Mouse (Mus musculus): ENCODE measurements around the gene Pex16. TPM values are rescaled to one million over a fixed set of nuclear protein-coding genes. Genes with fewer than 3 reads are reported as not detected.

Pex16 gene
- 10 to 100 TPM; 17.0 to 19.5 (median 17.7) TPM for total RNA-seq (2022)

GRCm38 (mm10) chr2:92374514-92374913 lies at the start of gene Pex16, which contains the start of gene Large2:
TSS of gene Pex16 (plus strand) at chr2:92374676.
TSS of gene Large2 (minus strand) at chr2:92374869.
- no peak for DNase-seq (ENCODE audit: low spot score in 2 of 2)

DNA sequence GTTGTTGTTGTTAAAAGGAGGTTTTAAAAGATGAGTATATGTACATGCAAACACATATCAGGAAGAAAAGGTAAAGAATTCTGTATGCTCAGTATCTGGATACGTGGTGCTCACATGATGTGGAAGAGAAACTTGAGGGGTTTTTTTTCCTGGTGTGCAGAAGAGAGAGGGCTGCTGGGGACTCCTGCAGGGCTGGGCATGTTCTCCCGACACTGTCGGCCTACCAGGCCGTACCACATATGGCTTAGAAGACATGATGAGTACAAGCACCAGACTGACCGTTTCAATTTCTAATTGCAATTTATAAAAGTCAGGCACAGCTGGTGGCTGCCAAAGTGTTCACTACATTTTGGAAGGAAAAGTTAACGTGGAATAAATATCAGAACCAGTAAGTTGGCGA lies 48.8 kb upstream of the Pex16 start:
- no peak for DNase-seq (ENCODE audit: low spot score in 2 of 2)

GRCm38 (mm10) chr2:92326221-92326620 lies 48.3 kb upstream of the Pex16 start:
- DNase-seq (ENCODE audit: low spot score in 2 of 2): no peak

DNA sequence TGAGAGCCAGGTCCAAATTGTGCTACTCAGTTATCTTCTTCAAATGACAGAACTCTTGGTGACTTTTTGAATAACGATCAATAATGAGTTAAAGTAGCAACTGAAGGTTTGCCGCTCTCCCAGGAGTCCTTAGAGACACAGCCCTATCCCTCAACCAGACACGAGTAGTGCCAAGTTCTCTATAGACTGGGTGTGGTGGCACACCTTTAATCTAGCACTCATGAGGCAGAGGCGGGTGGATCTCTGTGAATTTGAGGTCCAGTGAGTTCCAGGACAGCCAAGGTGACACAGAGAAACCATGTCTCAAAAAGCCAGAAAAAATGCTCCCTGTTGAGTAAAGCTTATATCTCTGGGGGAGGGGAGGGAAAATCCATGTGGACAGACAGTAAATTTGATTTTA lies 46.9 kb upstream of the Pex16 start:
- DNase-seq (ENCODE audit: low spot score in 2 of 2): no peak

DNA sequence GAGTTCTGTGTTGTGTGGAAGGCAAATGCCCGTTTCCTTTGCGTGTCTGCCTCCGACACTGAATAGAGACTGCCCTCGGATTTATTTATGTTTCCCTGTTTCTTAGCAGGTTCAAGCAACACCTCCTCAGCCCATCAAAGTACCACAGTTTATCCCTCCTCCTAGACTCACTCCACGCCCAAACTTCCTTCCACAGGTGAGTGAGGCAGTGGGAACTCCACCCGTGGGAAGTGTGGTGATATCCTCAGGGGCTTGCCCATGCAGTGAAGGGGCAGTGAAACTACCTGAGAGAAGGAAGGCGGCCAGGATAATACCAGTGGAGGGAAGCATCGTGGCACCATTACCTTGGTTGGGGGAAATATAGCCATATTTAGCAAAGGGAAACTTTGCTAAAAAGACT lies 46.3 kb upstream of the Pex16 start:
- no peak for DNase-seq (ENCODE audit: low spot score in 2 of 2)

- DNase-seq (ENCODE audit: low spot score in 2 of 2): no peak
These were observed 43.6 kb upstream of the Pex16 start for GRCm38 (mm10) chr2:92330840-92331239.

GRCm38 (mm10) chr2:92331410-92331809 lies 43.1 kb upstream of the Pex16 start:
- no peak for DNase-seq (ENCODE audit: low spot score in 2 of 2)

DNA sequence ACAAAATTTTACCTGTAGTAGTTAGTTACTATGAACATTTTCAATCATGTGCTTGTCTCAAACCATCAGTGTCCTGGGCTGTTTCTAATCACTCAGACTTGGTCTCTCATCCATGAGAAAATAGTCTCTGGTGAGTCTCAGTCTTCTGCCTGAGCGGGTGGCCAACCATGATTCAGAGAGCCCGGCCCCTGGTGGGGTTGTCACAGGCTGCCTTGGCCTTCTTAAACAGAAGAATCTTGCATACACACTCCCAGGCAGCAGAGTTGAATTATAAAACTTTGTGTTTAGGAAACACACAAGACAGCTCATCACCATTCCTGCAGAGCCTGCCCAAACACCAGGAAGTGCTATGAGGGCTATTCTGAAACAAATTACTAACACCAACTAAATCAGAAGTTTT lies 42.6 kb upstream of the Pex16 start:
- no peak for DNase-seq (ENCODE audit: low spot score in 2 of 2)

DNA sequence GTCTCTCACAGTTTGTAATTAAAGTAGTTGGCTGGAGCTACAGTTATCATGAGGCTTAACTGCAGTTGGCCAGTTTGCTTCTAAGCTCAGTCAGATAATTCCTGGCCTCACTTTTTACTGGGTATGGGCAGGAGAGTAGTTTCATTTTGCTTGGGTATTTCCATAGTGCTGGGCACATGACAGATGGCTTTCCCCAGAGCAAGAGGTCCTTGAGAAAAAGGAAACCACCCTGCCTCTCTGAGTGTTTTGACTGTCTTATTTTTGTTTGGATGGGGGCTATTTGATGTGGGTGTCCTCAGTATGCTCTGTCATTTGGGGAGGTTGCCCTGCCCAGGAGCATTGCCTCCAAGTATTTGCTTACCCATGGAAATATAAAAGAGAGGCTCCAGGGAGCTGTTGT lies 32.1 kb upstream of the Pex16 start:
- no peak for DNase-seq (ENCODE audit: low spot score in 2 of 2)

DNA sequence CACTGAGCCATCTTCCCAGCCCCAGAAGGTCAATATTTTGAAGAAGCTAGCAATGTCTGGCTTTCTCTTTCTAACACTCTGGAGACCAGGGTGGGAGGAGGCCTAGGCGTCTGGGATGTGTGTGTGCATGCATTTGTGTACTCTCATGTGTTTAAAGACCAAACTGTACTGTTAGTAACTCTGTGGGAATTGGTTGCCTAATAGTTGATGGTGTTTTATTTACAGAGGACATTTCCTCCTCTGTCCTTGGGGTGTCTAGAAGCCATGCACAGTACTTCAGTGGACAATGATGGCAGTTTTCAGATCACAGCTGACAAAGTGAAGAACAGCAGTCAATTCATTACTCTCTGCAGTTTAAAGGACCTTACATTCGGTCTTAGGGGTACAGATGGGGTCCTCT lies 27.3 kb upstream of the Pex16 start:
- no peak for DNase-seq (ENCODE audit: low spot score in 2 of 2)

- DNase-seq (ENCODE audit: low spot score in 2 of 2): no peak
These were observed 24.7 kb upstream of the Pex16 start for GRCm38 (mm10) chr2:92349589-92350425.

- no peak for DNase-seq (ENCODE audit: low spot score in 2 of 2)
These were observed 23.8 kb upstream of the Pex16 start for GRCm38 (mm10) chr2:92350686-92351085.

GRCm38 (mm10) chr2:92353402-92353801 lies 21.1 kb upstream of the Pex16 start:
- no peak for DNase-seq (ENCODE audit: low spot score in 2 of 2)

- no peak for DNase-seq (ENCODE audit: low spot score in 2 of 2)
These were observed 20.3 kb upstream of the Pex16 start for GRCm38 (mm10) chr2:92354224-92354623.

DNA sequence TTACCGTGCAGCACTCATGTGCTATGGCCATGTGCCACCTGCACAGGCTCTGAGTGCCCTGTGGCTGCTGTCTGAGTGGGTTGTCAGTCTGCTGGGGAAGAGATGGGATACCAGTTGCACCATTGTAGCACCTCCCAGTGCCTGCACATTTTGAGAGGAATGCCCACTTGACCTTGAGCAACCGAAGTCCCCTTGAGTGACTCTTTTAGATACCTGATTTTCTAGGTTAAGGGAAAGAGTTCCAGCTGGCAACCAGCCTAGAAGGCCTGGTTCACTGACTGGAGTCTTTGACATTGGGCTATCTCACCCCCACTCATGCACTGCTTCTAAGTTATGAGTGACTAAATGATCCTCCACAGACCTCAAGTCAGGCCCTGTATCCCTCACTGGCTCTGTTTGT lies 15.2 kb upstream of the Pex16 start:
- DNase-seq (ENCODE audit: low spot score in 2 of 2): no peak

DNA sequence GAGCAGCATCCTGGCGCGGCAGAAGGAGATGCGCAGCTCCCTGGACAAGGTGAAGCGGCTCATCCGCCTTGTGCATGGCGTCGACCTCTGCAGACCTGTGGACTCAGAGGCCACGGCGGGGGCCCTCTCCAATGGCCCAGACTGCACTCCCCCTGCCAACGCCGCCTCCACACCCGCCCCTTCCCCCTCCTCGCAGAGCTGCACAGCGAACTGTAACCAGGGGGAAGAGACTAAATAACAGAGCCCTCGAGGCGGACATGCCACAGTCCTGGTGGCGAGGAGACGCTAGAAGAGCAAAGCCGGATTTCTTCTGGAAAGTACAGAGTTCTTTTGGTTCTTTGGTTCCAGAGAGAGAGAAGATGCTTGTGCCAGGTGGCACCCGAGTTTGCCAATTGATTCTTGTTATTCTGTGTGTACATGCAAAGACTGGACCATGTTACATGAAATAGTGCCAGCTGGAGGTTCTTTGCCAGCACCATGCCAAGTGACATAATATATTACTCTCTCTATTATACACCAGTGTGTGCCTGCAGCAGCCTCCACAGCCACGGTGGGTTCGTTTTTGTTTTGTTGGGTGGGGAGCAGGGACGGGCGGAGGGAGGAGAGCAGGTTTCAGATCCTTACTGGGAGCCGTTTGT lies 14.2 kb upstream of the Pex16 start:
- DNase-seq (ENCODE audit: low spot score in 2 of 2): no peak

DNA sequence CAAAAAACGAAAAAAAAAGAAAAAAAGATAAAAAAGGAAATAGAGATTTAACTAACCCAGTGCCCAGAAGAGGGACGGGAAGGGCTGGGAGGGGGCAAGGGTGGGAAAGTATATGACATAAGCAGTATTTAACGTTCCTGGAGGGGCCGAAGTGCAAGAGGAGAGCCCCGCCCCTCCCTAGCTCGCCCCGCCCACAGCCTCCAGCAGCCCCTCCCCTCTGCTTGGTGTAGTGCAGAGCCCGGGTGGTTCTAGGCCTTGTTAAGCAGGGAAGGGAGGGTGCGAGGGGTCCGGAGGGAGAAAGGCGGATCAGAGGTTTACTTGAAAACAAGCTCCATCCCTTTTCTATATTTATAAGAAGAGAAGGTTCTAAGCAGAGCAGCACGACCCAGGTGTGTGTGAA lies 13.6 kb upstream of the Pex16 start:
- DNase-seq (ENCODE audit: low spot score in 2 of 2): no peak

DNA sequence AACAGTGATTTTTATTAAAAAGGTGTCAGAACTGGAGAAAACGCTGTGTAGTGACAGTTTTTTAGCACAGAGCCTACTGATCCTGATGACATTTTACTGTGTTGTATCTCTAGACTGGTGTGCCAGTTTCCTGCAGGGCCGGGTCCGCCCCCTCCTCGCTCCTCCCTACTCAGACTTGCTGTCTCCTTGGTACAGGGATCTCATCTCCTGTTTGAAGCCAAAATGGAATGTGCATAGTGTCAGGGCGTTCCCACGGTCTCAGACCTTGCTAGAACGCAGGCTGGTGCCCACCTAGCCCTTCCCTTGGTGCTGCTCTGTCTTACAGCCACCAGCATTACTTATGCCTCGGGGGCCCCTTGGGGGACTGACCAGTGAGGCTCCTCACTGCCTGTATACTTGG lies 12.7 kb upstream of the Pex16 start:
- no peak for DNase-seq (ENCODE audit: low spot score in 2 of 2)

GRCm38 (mm10) chr2:92362571-92363228 lies 11.8 kb upstream of the Pex16 start:
- DNase-seq (ENCODE audit: low spot score in 2 of 2): no peak

DNA sequence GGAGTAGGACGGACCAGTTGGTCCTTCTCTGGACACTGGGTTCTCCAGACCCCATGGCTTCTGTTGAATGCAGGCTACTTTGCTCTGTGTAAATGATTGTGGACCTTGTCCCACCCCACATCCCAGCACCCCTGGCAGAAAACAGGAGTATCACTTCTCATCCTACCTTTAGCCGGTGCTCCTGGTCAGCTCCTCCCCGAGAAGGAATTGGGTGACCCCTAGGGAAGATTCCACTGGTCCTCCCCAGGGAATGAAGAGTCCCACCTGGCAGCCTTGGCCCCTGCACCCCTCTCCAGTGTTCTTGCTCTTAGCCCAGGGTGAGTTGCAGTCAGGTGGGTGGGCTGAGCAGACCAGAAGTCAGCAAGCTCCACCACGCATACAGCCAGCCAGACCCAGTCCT lies 10.4 kb upstream of the Pex16 start:
- DNase-seq (ENCODE audit: low spot score in 2 of 2): no peak

- DNase-seq (ENCODE audit: low spot score in 2 of 2): no peak
These were observed 8.9 kb upstream of the Pex16 start for GRCm38 (mm10) chr2:92365568-92365967.

GRCm38 (mm10) chr2:92367383-92368029 lies 7.0 kb upstream of the Pex16 start:
- no peak for DNase-seq (ENCODE audit: low spot score in 2 of 2)
